ENCODE assay signal across 10 mouse cellular contexts in genomic region chr9:105827791-105828385, GRCm38 (mm10). TPM values are rescaled to one million over a fixed set of nuclear protein-coding genes. Genes with fewer than 3 reads are reported as not detected.
DNase-seq lines count a peak whose midpoint lies in the region; ATAC-seq lines count a peak whose summit lies in the region.
"Had no signal": no experiment of that assay in that cellular context is flagged by ENCODE, and none has a peak within 500 bp of the region (broad histone marks: within the 10 kb centered on the region; RNA-seq: fewer than 3 reads in every experiment).

Gene Col6a6 (minus strand): TSS chr9:105828160.

- WGBS in hindbrain, embryonic 13.5 days: 20% methylated on average over 20 of the region's 20 CpGs
- 20% methylated on average over 19 of the region's 20 CpGs for WGBS in midbrain, embryonic 16.5 days

- no peak within 1 kb of the TSS for H3K4me3 ChIP-seq in hindbrain, embryonic 13.5 days
- no peak within 1 kb of the TSS for H3K4me3 ChIP-seq in midbrain, embryonic 16.5 days (ENCODE audit: low read depth, low read length)
- H3K4me3 ChIP-seq: megakaryocyte, embryonic 14.5 days had no signal

- peak within 1 kb of the TSS; percentile 16; the same call in 1 of the 2 replicates for H3K4me2 ChIP-seq in hindbrain, embryonic 13.5 days
- H3K4me2 ChIP-seq in midbrain, embryonic 16.5 days (ENCODE audit: low read length): peak within 1 kb of the TSS; percentile 21; the same call in 1 of the 2 replicates

- H3K36me3 ChIP-seq in hindbrain, embryonic 13.5 days: no peaks in the 10 kb centered on the region
- no peaks in the 10 kb centered on the region for H3K36me3 ChIP-seq in midbrain, embryonic 16.5 days (ENCODE audit: control insufficient read depth, insufficient read depth, low read length)

- intact Hi-C loops in heart, postnatal 25 days (cut with DNase I): no loop called here

- DNase-seq in heart, adult 18-20 months: peak; percentile 39 to 47
- DNase-seq in heart, postnatal 25 days (ENCODE audit: low spot score): no peak
- DNase-seq in gastrocnemius, adult 18-20 months (ENCODE audit: low spot score): peak; percentile 28
- no peak for DNase-seq in frontal cortex, postnatal 25 days (ENCODE audit: low spot score in 2 of 2)
- DNase-seq in layer of hippocampus, adult 9-10 months (ENCODE audit: low spot score): no peak
- DNase-seq in spleen, adult 12 weeks (ENCODE audit: low spot score): no peak

- peaks cover 6% of the 10 kb centered on the region for H3K4me1 ChIP-seq in hindbrain, embryonic 13.5 days (replicated peaks)
- peaks cover 2% of the 10 kb centered on the region; the same call in 1 of the 2 replicates for H3K4me1 ChIP-seq in midbrain, embryonic 16.5 days (ENCODE audit: control insufficient read depth, insufficient read depth, low read length)
- H3K4me1 ChIP-seq: megakaryocyte, embryonic 14.5 days had no signal

- H3K9ac ChIP-seq in hindbrain, embryonic 13.5 days: no peak within 1 kb of the TSS
- no peak within 1 kb of the TSS for H3K9ac ChIP-seq in midbrain, embryonic 16.5 days (ENCODE audit: low read depth, low read length)

- no peak within 1 kb of the TSS for H3K27ac ChIP-seq in hindbrain, embryonic 13.5 days
- no peak within 1 kb of the TSS for H3K27ac ChIP-seq in midbrain, embryonic 16.5 days (ENCODE audit: low read length)

- H3K9me3 ChIP-seq in hindbrain, embryonic 13.5 days: no peaks in the 10 kb centered on the region
- H3K9me3 ChIP-seq in midbrain, embryonic 16.5 days (replicated peaks; ENCODE audit: control insufficient read depth, low read length, poor library complexity, severe bottlenecking): no peaks in the 10 kb centered on the region
- H3K9me3 ChIP-seq: megakaryocyte, embryonic 14.5 days had no signal

- ATAC-seq in hindbrain, embryonic 13.5 days (ENCODE audit: low FRiP score): no peak
- ATAC-seq in midbrain, embryonic 16.5 days: no peak
- ATAC-seq: CD4-positive, CD25-positive, alpha-beta regulatory T cell, adult 4 months had no signal

- H3K27me3 ChIP-seq in hindbrain, embryonic 13.5 days: peaks cover 11% of the 10 kb centered on the region
- H3K27me3 ChIP-seq in midbrain, embryonic 16.5 days (ENCODE audit: control insufficient read depth, insufficient read depth, low read depth, low read length): no peaks in the 10 kb centered on the region

RNA-seq across cellular contexts. Expression of gene Col6a6, which starts in this region (rescaled TPM):
- 1 to 10 TPM; 2.8 to 3.5 TPM for total RNA-seq in heart, adult 18-20 months (2021)
- 1 to 10 TPM; 4.5 to 4.6 TPM for total RNA-seq in heart, postnatal 25 days (2021)
- 1 to 10 TPM; 2.0 TPM for total RNA-seq in gastrocnemius, adult 18-20 months (2021)
- 0.12 and 0.14 TPM in 2 replicates for polyA plus RNA-seq in hindbrain, embryonic 13.5 days (2015; fragmentation: Nextera tagmentation; extraction: Ambion mirVana)
- polyA plus RNA-seq in midbrain, embryonic 16.5 days (2015; fragmentation: Nextera tagmentation; extraction: Ambion mirVana): 0.16 and 0.24 TPM in 2 replicates
- polyA plus RNA-seq: CD4-positive, CD25-positive, alpha-beta regulatory T cell, adult 4 months had no signal

Comparison
In these comparisons a context has a peak if more than half of its experiments do, and no peak if none do; other contexts are left out.
1. DNase-seq: peak in heart, adult 18-20 months (2 of 2) and gastrocnemius, adult 18-20 months (single experiment); none in heart, postnatal 25 days (single experiment), frontal cortex, postnatal 25 days (0 of 2), layer of hippocampus, adult 9-10 months (single experiment) and spleen, adult 12 weeks (single experiment).